Mouse (Mus musculus) MEL (cell line): ENCODE measurements around the gene Defb13.

Experiments
- BHLHE40 ChIP-seq: IDR thresholded peaks from 2 replicates; pipeline ENCODE4 v1.6.1; 2012; ENCODE audit warnings: low read depth, mild to moderate bottlenecking, inconsistent platforms, low read length, improper control_type of control experiment, borderline replicate concordance
- CHD2 ChIP-seq: IDR thresholded peaks from 2 replicates; pipeline ENCODE4 v1.6.1; 2011; ENCODE audit warnings: low read length, improper control_type of control experiment
- CTCF ChIP-seq, 3 experiments: IDR thresholded peaks in 2 of 3; conservative IDR thresholded peaks in 1 of 3; 2 replicates each; pipeline ENCODE4 v1.5.1; 2011 to 2012; ENCODE audit warnings: low read length in 3 of 3, low read depth in 2 of 3, mild to moderate bottlenecking in 2 of 3, improper control_type of control experiment in 1 of 3, inconsistent platforms in 1 of 3, mixed read lengths in 1 of 3, moderate library complexity in 1 of 3; ENCODE audit not compliant: control insufficient read depth in 1 of 3, insufficient read depth in 1 of 3, poor library complexity in 1 of 3, severe bottlenecking in 1 of 3
- EP300 ChIP-seq, 2 experiments: IDR thresholded peaks; 2 replicates each; pipeline ENCODE4 v1.6.1; 2011; ENCODE audit warnings: improper control_type of control experiment in 2 of 2, low read length in 2 of 2, low read depth in 1 of 2, mild to moderate bottlenecking in 1 of 2
- ETS1 ChIP-seq: IDR thresholded peaks from 2 replicates; pipeline ENCODE4 v1.6.1; 2012; ENCODE audit warnings: low read depth, mild to moderate bottlenecking, inconsistent platforms, low read length, improper control_type of control experiment, moderate library complexity
- MAX ChIP-seq: IDR thresholded peaks from 2 replicates; pipeline ENCODE4 v1.6.1; 2011; ENCODE audit warnings: low read length, improper control_type of control experiment
- MAZ ChIP-seq: IDR thresholded peaks from 2 replicates; pipeline ENCODE4 v1.6.1; 2012; ENCODE audit warnings: low read depth, mild to moderate bottlenecking, inconsistent platforms, low read length, improper control_type of control experiment
- POLR2A ChIP-seq, 2 experiments: IDR thresholded peaks; 2 replicates each; pipeline ENCODE4 v1.6.1; 2011 to 2012; ENCODE audit warnings: low read length in 2 of 2, mild to moderate bottlenecking in 2 of 2, control low read depth in 1 of 2, improper control_type of control experiment in 1 of 2, low read depth in 1 of 2, moderate library complexity in 1 of 2; ENCODE audit not compliant: control insufficient read depth in 1 of 2, insufficient read depth in 1 of 2, poor library complexity in 1 of 2
- SIN3A ChIP-seq: IDR thresholded peaks from 2 replicates; pipeline ENCODE4 v1.6.1; 2012; ENCODE audit warnings: low read length, improper control_type of control experiment, inconsistent platforms
- SMC3 ChIP-seq: IDR thresholded peaks from 2 replicates; pipeline ENCODE4 v1.6.1; 2011; ENCODE audit warnings: low read depth, low read length, improper control_type of control experiment
- TCF12 ChIP-seq: IDR thresholded peaks from 2 replicates; pipeline ENCODE4 v1.6.1; 2014; ENCODE audit warnings: low read depth, mild to moderate bottlenecking, inconsistent platforms, low read length, improper control_type of control experiment, moderate library complexity
- USF1 ChIP-seq: IDR thresholded peaks from 2 replicates; pipeline ENCODE4 v1.6.1; 2014; ENCODE audit warnings: low read depth, mild to moderate bottlenecking, inconsistent platforms, low read length, improper control_type of control experiment, moderate library complexity

DNA sequence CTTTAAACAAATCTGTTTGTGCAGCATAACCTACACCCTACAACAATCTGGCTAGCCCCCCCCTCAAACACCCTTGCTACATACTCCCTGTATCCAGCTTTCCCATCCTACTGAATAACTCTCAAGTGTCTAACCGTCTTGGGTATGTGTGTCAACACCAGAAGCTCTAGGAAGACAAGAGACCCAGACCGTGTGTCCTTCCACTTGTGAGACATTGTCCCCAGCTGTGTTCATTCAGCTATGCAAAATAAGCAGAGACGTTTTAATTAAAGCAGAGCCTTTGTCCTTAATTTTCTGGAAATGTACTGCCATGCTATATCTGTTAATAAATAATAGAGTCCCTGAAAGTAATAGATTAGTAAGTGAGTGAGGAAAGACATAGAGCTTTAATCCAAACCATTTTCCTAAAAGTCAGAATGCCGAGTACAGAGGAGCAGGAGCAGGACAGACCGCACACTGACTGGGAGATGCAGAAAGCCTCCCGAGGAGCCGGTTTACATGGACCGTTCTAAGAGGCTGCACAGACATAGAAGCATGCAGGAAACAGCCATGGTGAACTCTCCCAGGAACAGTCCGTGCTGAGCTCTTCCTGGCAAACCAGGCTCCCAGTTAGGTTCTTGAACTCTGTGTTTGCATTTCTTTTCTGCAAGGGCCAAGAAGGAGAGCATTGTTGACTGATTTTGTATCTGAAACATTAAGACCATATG, 902 bp downstream of the Defb13 start:
- no peak for TF ChIP-seq POLR2A (IDR thresholded peaks at IDR 0.05; ENCODE audit: control insufficient read depth in 1 of 2, insufficient read depth in 1 of 2, low read depth in 1 of 2, low read length in 2 of 2, poor library complexity in 1 of 2)
- no peak for TF ChIP-seq MAZ
- TF ChIP-seq SMC3: no peak
- no peak for TF ChIP-seq USF1
- no peak for TF ChIP-seq BHLHE40
- no peak for TF ChIP-seq TCF12
- TF ChIP-seq EP300 (IDR thresholded peaks at IDR 0.05; ENCODE audit: low read depth in 1 of 2, low read length in 2 of 2): no peak
- TF ChIP-seq CTCF (IDR thresholded peaks at IDR 0.05 in 2 of 3, conservative IDR thresholded peaks at IDR 0.05 in 1 of 3; ENCODE audit: control insufficient read depth in 1 of 3, insufficient read depth in 1 of 3, low read depth in 2 of 3, low read length in 3 of 3, poor library complexity in 1 of 3, severe bottlenecking in 1 of 3): no peak
- TF ChIP-seq CHD2: no peak
- no peak for TF ChIP-seq SIN3A
- no peak for TF ChIP-seq MAX
- TF ChIP-seq ETS1: no peak
